Mouse (Mus musculus): ENCODE data around the gene Asic1. TPM values are rescaled to one million over a fixed set of nuclear protein-coding genes. Genes with fewer than 3 reads are reported as not detected.

Gene Asic1
- total and polyA plus RNA-seq, 3 experiments = 0.08 to 1.0 TPM; not detected in 1

GRCm38 (mm10) chr15:99719865-99720264, 49.7 kb downstream of the Asic1 start:
- peaks cover 2 to 21% of the 10 kb centered on the region in 2 experiments for H3K4me1 ChIP-seq (ENCODE audit: control insufficient read depth in 1 of 2, insufficient read depth in 2 of 2, low read length in 2 of 2)
- TF ChIP-seq ZNF384 (IDR thresholded peaks at IDR 0.05; ENCODE audit: low read depth, low read length) = no peak
- no peak for TF ChIP-seq POLR2AphosphoS5 (IDR thresholded peaks at IDR 0.05; ENCODE audit: borderline replicate concordance, low read depth, low read length)
- no peak for TF ChIP-seq POLR2AphosphoS2 (IDR thresholded peaks at IDR 0.05; ENCODE audit: low read length)
- no peak for TF ChIP-seq CHD1 (IDR thresholded peaks at IDR 0.05; ENCODE audit: low read depth, low read length)
- no peak for TF ChIP-seq ZKSCAN1 (IDR thresholded peaks at IDR 0.05; ENCODE audit: low read depth, low read length)
- TF ChIP-seq RAD21 (IDR thresholded peaks at IDR 0.05; ENCODE audit: low read depth, low read length) = no peak
- TF ChIP-seq MEF2A (IDR thresholded peaks at IDR 0.05; ENCODE audit: extremely low read depth, insufficient replicate concordance, low read depth, low read length, poor library complexity, severe bottlenecking) = no peak
- TF ChIP-seq KAT2A (conservative IDR thresholded peaks at IDR 0.05; ENCODE audit: low read depth, low read length) = no peak
- no peak for TF ChIP-seq ELF1 (IDR thresholded peaks at IDR 0.05; ENCODE audit: low read depth, low read length)
- H3K9me3 ChIP-seq (replicated peaks; ENCODE audit: insufficient read depth, low read length) = no peaks in the 10 kb centered on the region
- no peak overlapping the region for H3K4me3 ChIP-seq (ENCODE audit: control insufficient read depth in 1 of 2, insufficient read depth in 1 of 2, low read depth in 2 of 2, low read length in 2 of 2)
- H3K27ac ChIP-seq (ENCODE audit: control insufficient read depth, low read depth, low read length) = no peak overlapping the region
- H3K9ac ChIP-seq (ENCODE audit: control insufficient read depth, low read depth, low read length, poor library complexity, severe bottlenecking) = no peak overlapping the region
- H3K79me2 ChIP-seq (ENCODE audit: control insufficient read depth, insufficient read depth, low read length, poor library complexity) = no peaks in the 10 kb centered on the region
- peaks cover 0 to 10% of the 10 kb centered on the region in 2 experiments; a peak in 2 of 4 replicates for H3K36me3 ChIP-seq (ENCODE audit: control insufficient read depth in 1 of 2, insufficient read depth in 2 of 2, low read length in 2 of 2)
- no peaks in the 10 kb centered on the region for H3K27me3 ChIP-seq (ENCODE audit: control insufficient read depth in 1 of 2, insufficient read depth in 2 of 2, low read length in 2 of 2)
- no peak for DNase-seq (ENCODE audit: low read depth, low spot score)

- TF ChIP-seq GABPA (IDR thresholded peaks at IDR 0.05; ENCODE audit: low read depth, low read length) (no peak), CHD2 (IDR thresholded peaks at IDR 0.05; ENCODE audit: low read length) (no peak), SIN3A (IDR thresholded peaks at IDR 0.05; ENCODE audit: low read length) (no peak)
- Histone ChIP-seq H3K4me3 (ENCODE audit: control insufficient read depth in 1 of 2, insufficient read depth in 1 of 2, low read depth in 2 of 2, low read length in 2 of 2) (no peak overlapping the region), H3K27ac (ENCODE audit: control insufficient read depth, low read depth, low read length) (no peak overlapping the region), H3K4me1 (ENCODE audit: control insufficient read depth in 1 of 2, insufficient read depth in 2 of 2, low read length in 2 of 2) (peaks cover 0 to 13% of the 10 kb centered on the region in 2 experiments; a peak in 2 of 4 replicates), H3K9ac (ENCODE audit: control insufficient read depth, low read depth, low read length, poor library complexity, severe bottlenecking) (no peak overlapping the region), H3K9me3 (replicated peaks; ENCODE audit: insufficient read depth, low read length) (no peaks in the 10 kb centered on the region), H3K27me3 (ENCODE audit: control insufficient read depth in 1 of 2, insufficient read depth in 2 of 2, low read length in 2 of 2) (no peaks in the 10 kb centered on the region), H3K36me3 (ENCODE audit: control insufficient read depth in 1 of 2, insufficient read depth in 2 of 2, low read length in 2 of 2) (peaks cover 0 to 4% of the 10 kb centered on the region in 2 experiments; a peak in 1 of 4 replicates), H3K79me2 (ENCODE audit: control insufficient read depth, insufficient read depth, low read length, poor library complexity) (peaks cover 13% of the 10 kb centered on the region)
- DNase-seq (ENCODE audit: low read depth, low spot score) = no peak
Observed at GRCm38 (mm10) chr15:99721921-99722743, 52.0 kb downstream of the Asic1 start.

DNA sequence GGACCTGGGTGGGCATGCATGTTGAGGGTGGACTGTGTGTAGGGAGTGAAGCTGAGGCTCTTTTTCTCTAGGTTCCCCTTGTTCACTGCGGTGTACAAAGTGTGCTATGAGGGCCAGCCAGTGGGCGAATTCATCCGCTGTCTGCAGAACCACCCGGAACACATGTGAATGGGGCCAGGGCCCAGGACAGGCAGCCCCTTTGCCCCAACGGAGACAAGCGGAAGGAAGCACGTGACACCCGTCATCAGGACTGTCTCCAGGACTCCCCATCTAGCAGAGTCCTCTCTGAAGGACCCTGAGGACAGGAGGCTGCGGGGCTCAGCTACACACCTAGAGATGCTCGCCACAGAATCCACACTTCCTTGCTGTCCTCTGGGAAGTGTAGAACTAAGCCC, 52.9 kb downstream of the Asic1 start:
- Histone ChIP-seq H3K9me3 (replicated peaks; ENCODE audit: insufficient read depth, low read length) (no peaks in the 10 kb centered on the region), H3K36me3 (ENCODE audit: control insufficient read depth in 1 of 2, insufficient read depth in 2 of 2, low read length in 2 of 2) (peaks cover 2 to 4% of the 10 kb centered on the region in 2 experiments; a peak in 2 of 4 replicates), H3K27me3 (ENCODE audit: control insufficient read depth in 1 of 2, insufficient read depth in 2 of 2, low read length in 2 of 2) (no peaks in the 10 kb centered on the region), H3K9ac (ENCODE audit: control insufficient read depth, low read depth, low read length, poor library complexity, severe bottlenecking) (no peak overlapping the region), H3K79me2 (ENCODE audit: control insufficient read depth, insufficient read depth, low read length, poor library complexity) (peaks cover 13% of the 10 kb centered on the region), H3K4me3 (ENCODE audit: control insufficient read depth in 1 of 2, insufficient read depth in 1 of 2, low read depth in 2 of 2, low read length in 2 of 2) (no peak overlapping the region), H3K4me1 (ENCODE audit: control insufficient read depth in 1 of 2, insufficient read depth in 2 of 2, low read length in 2 of 2) (peaks cover 0 to 13% of the 10 kb centered on the region in 2 experiments; a peak in 2 of 4 replicates), H3K27ac (ENCODE audit: control insufficient read depth, low read depth, low read length) (no peak overlapping the region)
- DNase-seq (ENCODE audit: low read depth, low spot score) = no peak
- TF ChIP-seq ELF1 (IDR thresholded peaks at IDR 0.05; ENCODE audit: low read depth, low read length) = no peak
- TF ChIP-seq KAT2A (conservative IDR thresholded peaks at IDR 0.05; ENCODE audit: low read depth, low read length) = no peak
- no peak for TF ChIP-seq HCFC1 (IDR thresholded peaks at IDR 0.05; ENCODE audit: low read depth, low read length)
- no peak for TF ChIP-seq RCOR1 (IDR thresholded peaks at IDR 0.05; ENCODE audit: low read depth, low read length)
- TF ChIP-seq CTCF (IDR thresholded peaks at IDR 0.05 in 2 of 3, conservative IDR thresholded peaks at IDR 0.05 in 1 of 3; ENCODE audit: control insufficient read depth in 1 of 3, insufficient read depth in 1 of 3, low read depth in 2 of 3, low read length in 3 of 3, poor library complexity in 1 of 3, severe bottlenecking in 1 of 3) = no peak
- TF ChIP-seq POLR2AphosphoS2 (IDR thresholded peaks at IDR 0.05; ENCODE audit: low read length) = no peak
- TF ChIP-seq MYB (IDR thresholded peaks at IDR 0.05; ENCODE audit: low read depth, low read length) = no peak
- no peak for TF ChIP-seq TCF12 (IDR thresholded peaks at IDR 0.05; ENCODE audit: low read depth, low read length)
- TF ChIP-seq RAD21 (IDR thresholded peaks at IDR 0.05; ENCODE audit: low read depth, low read length) = no peak
- no peak for TF ChIP-seq ZKSCAN1 (IDR thresholded peaks at IDR 0.05; ENCODE audit: low read depth, low read length)
- no peak for TF ChIP-seq CHD1 (IDR thresholded peaks at IDR 0.05; ENCODE audit: low read depth, low read length)
- TF ChIP-seq MAZ (IDR thresholded peaks at IDR 0.05; ENCODE audit: low read depth, low read length) = no peak
- TF ChIP-seq BHLHE40 (IDR thresholded peaks at IDR 0.05; ENCODE audit: borderline replicate concordance, low read depth, low read length) = no peak
- no peak for TF ChIP-seq MYC (IDR thresholded peaks at IDR 0.05; ENCODE audit: low read depth, low read length)
- no peak for TF ChIP-seq NRF1 (IDR thresholded peaks at IDR 0.05; ENCODE audit: insufficient read depth, low read depth, low read length, poor library complexity, severe bottlenecking)
- no peak for TF ChIP-seq ZMIZ1 (IDR thresholded peaks at IDR 0.05; ENCODE audit: low read depth, low read length)
- no peak for TF ChIP-seq E2F4 (IDR thresholded peaks at IDR 0.05; ENCODE audit: borderline replicate concordance, low read depth, low read length)

Measured in MEL (cell line).